Mouse (Mus musculus) limb, embryonic 11.5 days (tissue): ENCODE results near the gene Cnpy2. TPM values are rescaled to one million over a fixed set of nuclear protein-coding genes. Genes with fewer than 3 reads are reported as not detected.

Experiments used
- ATAC-seq: fragments of 200-750 bp; cut with Nextera tagmentation; 2 replicates; pipeline ENCODE4 v1.8.0; 2017; ENCODE audit warnings: low read depth; ENCODE audit not compliant: insufficient number of reproducible peaks, low FRiP score, low TSS enrichment
- DNase-seq: peaks from one replicate; pipeline ENCODE4 v3.0.0-alpha.2; 2015; ENCODE audit warnings: low spot score
- H3K27ac ChIP-seq: fragments of 300-500 bp; sonication (generic); replicated peaks from 2 replicates; pipeline ENCODE4 v1.5.1; 2014; ENCODE audit warnings: low read depth, mild to moderate bottlenecking, low read length
- H3K27me3 ChIP-seq: fragments of 300-500 bp; sonication (generic); 2 replicates; pipeline ENCODE4 v1.6.1; 2014; ENCODE audit warnings: mild to moderate bottlenecking, low read length, mixed read lengths; ENCODE audit not compliant: control insufficient read depth, insufficient read depth
- H3K36me3 ChIP-seq: fragments of 300-500 bp; sonication (generic); 2 replicates; pipeline ENCODE4 v1.6.1; 2014; ENCODE audit warnings: mild to moderate bottlenecking, low read length, moderate library complexity, mixed read lengths; ENCODE audit not compliant: control insufficient read depth, insufficient read depth
- H3K4me1 ChIP-seq: fragments of 300-500 bp; sonication (generic); 2 replicates; pipeline ENCODE4 v1.6.1; 2014; ENCODE audit warnings: low read length, mixed read lengths; ENCODE audit not compliant: control insufficient read depth, insufficient read depth
- H3K4me2 ChIP-seq: fragments of 300-500 bp; sonication (generic); 2 replicates; pipeline ENCODE4 v1.6.1; 2014; ENCODE audit warnings: low read depth, mild to moderate bottlenecking, moderate library complexity; ENCODE audit not compliant: severe bottlenecking
- H3K4me3 ChIP-seq: fragments of 300-500 bp; sonication (generic); 2 replicates; pipeline ENCODE4 v1.5.1; 2014; ENCODE audit warnings: low read depth, low read length
- H3K9ac ChIP-seq: fragments of 300-500 bp; sonication (generic); 2 replicates; pipeline ENCODE4 v1.6.1; 2014; ENCODE audit warnings: mild to moderate bottlenecking, low read length
- H3K9me3 ChIP-seq: fragments of 300-500 bp; sonication (generic); 2 replicates; pipeline ENCODE4 v1.6.1; 2016; ENCODE audit warnings: low read length; ENCODE audit not compliant: control insufficient read depth
- WGBS: fragments of 180-500 bp; shearing (Covaris S2); extraction: QIAGEN DNeasy Blood & Tissue Kit; methylation state at CpG from one replicate; pipeline ENCODE4 v1.1.7; 2014; 5-methylcytosine and 5-hydroxymethylcytosine counted together
- polyA plus RNA-seq: library from polyadenylated mRNA; unstranded; fragments of >200 nt; fragmentation: Nextera tagmentation; extraction: Ambion mirVana; gene quantifications from 2 replicates; pipeline ENCODE4 v1.2.1, GENCODE M21; 2014

The Cnpy2 gene
- polyA plus RNA-seq, 1 experiment from 2014 or later = 351 TPM

DNA sequence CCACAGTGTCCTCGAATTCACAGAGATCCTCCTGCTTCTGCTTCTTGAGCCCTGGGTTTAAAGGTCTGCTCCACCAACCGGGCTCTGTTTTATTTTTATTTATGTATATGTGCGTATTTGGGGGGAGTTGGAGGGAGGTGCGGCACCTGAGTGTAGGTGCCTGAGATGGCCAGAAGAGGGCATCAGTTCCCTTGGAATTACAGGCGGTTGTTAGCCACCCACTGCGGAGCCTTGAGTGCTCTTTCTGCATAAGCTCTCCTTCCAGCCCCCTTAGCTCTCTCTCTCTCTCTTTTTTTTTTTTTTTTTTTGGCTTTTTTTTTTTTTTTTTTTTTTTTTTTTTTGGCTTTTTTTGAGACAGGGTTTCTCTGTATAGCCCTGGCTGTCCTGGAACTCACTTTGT lies 52.1 kb downstream of the Cnpy2 start:
- H3K4me2 ChIP-seq = no peak overlapping the region
- H3K4me1 ChIP-seq = peaks cover 16% of the 10 kb centered on the region; the same call in 1 of the 2 replicates
- no peak overlapping the region for H3K9ac ChIP-seq
- H3K4me3 ChIP-seq = no peak overlapping the region
- H3K27ac ChIP-seq = no peak overlapping the region
- ATAC-seq (no peak), DNase-seq (no peak)
- H3K36me3 ChIP-seq = peaks cover 2% of the 10 kb centered on the region; the same call in 1 of the 2 replicates
- WGBS = 80% methylated on average over 6 of the region's 6 CpGs
- no peaks in the 10 kb centered on the region for H3K27me3 ChIP-seq
- H3K9me3 ChIP-seq = no peaks in the 10 kb centered on the region

- peak overlapping the region; percentile 100 for H3K4me3 ChIP-seq
- H3K9me3 ChIP-seq = no peaks in the 10 kb centered on the region
- H3K9ac ChIP-seq = peak overlapping the region; percentile 98
- peak overlapping the region; percentile 78 for H3K4me2 ChIP-seq
- H3K36me3 ChIP-seq = peaks cover 11% of the 10 kb centered on the region
- DNase-seq (no peak), ATAC-seq (no peak)
- H3K4me1 ChIP-seq = peaks cover 16% of the 10 kb centered on the region; the same call in 1 of the 2 replicates
- peak overlapping the region; percentile 95 for H3K27ac ChIP-seq
- H3K27me3 ChIP-seq = no peaks in the 10 kb centered on the region
- WGBS = 54% methylated on average over 4 of the region's 4 CpGs
Measured at GRCm38 (mm10) chr10:128376099-128376454, 53.8 kb downstream of the Cnpy2 start.

DNA sequence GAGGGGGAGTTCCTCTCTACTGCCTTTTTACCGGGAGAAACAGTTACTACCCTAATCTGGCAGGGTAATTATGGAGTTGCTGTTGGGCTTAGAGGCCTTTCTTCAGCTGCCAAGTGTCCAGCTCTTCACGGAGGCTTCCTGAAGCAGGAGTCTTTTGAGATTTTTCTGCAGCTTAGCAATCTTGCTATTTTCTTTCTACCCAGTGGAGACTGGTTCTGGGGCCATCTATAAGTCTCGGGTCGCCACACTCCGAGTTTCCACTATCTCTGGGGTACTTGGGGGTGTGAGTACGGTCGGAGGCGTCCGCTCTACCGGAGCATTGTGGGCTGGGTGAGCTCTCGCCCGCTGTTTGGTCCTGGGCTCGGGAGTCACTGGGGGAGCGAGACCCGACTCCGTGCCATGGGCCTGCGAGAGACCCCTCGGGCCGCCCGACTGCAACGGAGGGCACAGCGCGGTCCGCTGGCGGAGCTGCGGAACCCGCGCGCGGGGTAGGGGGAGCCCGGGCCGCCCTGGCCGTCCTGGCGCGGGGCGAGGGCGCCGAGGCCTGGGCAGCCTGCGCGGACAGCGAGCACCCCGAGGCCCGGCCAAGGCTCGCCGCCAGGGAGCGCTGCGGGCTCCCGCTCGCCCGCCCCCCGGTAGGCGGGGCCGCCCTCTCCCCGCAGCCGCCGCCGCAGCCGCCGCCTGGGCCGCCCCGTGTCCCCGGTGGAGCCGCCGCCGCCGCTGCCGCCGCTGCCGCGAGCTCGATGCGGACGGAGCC lies 54.4 kb downstream of the Cnpy2 start, which contains the start of gene Ankrd52:
Gene Ankrd52 (plus strand): TSS at position 661 of the 757 bp plus-strand sequence.
- peak within 1 kb of the TSS; percentile 98 for H3K9ac ChIP-seq
- H3K4me1 ChIP-seq = peaks cover 16% of the 10 kb centered on the region; the same call in 1 of the 2 replicates
- under 1% methylated on average over 42 of the region's 73 CpGs for WGBS
- peak within 1 kb of the TSS; percentile 100 for H3K4me3 ChIP-seq
- H3K4me2 ChIP-seq = peak within 1 kb of the TSS; percentile 78
- H3K27ac ChIP-seq = peak within 1 kb of the TSS; percentile 95
- peaks cover 13% of the 10 kb centered on the region for H3K36me3 ChIP-seq
- DNase-seq (peak; percentile 84), ATAC-seq (peak; percentile 90)
- no peaks in the 10 kb centered on the region for H3K9me3 ChIP-seq
- no peaks in the 10 kb centered on the region for H3K27me3 ChIP-seq

Other genes starting within 250 kb of the Cnpy2 start
- 2,292 and 2,394 TPM in 2 replicates for gene Atp5b, start 239.2 kb upstream of the Cnpy2 start, polyA plus RNA-seq
- gene Baz2a, start 230.9 kb upstream of the Cnpy2 start, polyA plus RNA-seq = 16.7 and 17.1 TPM in 2 replicates
- 25.2 and 29.8 TPM in 2 replicates for gene Rbms2, start 142.2 kb upstream of the Cnpy2 start, polyA plus RNA-seq
- gene Gls2, start 128.0 kb upstream of the Cnpy2 start, polyA plus RNA-seq = 1.6 and 1.9 TPM in 2 replicates
- gene Spryd4, start 110.7 kb upstream of the Cnpy2 start, polyA plus RNA-seq = 32.5 and 33.1 TPM in 2 replicates
- gene Mip, start 96.6 kb upstream of the Cnpy2 start, polyA plus RNA-seq = 0.32 and 0.41 TPM in 2 replicates
- 92.9 and 95.6 TPM in 2 replicates for gene Timeless, start 90.4 kb upstream of the Cnpy2 start, polyA plus RNA-seq
- 0.50 and 0.52 TPM in 2 replicates for gene Apon, start 68.4 kb upstream of the Cnpy2 start, polyA plus RNA-seq
- gene Apof, start 53.8 kb upstream of the Cnpy2 start, polyA plus RNA-seq = not detected in 2 replicates
- 12.0 and 14.0 TPM in 2 replicates for gene Stat2, start 51.9 kb upstream of the Cnpy2 start, polyA plus RNA-seq
- gene Il23a, start 23.7 kb upstream of the Cnpy2 start, polyA plus RNA-seq = not detected in 2 replicates
- gene Pan2, start 19.1 kb upstream of the Cnpy2 start, polyA plus RNA-seq = 37.5 and 38.7 TPM in 2 replicates
- 231 and 232 TPM in 2 replicates for gene Cs, start 15.3 kb downstream of the Cnpy2 start, polyA plus RNA-seq
- 8.5 and 11.0 TPM in 2 replicates for gene Coq10a, start 46.5 kb downstream of the Cnpy2 start, polyA plus RNA-seq
- 12.0 and 12.8 TPM in 2 replicates for gene Ankrd52, start 54.7 kb downstream of the Cnpy2 start, polyA plus RNA-seq
- 0.07 and 0.20 TPM in 2 replicates for gene Slc39a5, start 78.8 kb downstream of the Cnpy2 start, polyA plus RNA-seq
- 89.9 and 91.8 TPM in 2 replicates for gene Nabp2, start 89.0 kb downstream of the Cnpy2 start, polyA plus RNA-seq
- 34.3 and 34.6 TPM in 2 replicates for gene Rnf41, start 89.2 kb downstream of the Cnpy2 start, polyA plus RNA-seq
- 96.5 and 105 TPM in 2 replicates for gene Smarcc2, start 136.8 kb downstream of the Cnpy2 start, polyA plus RNA-seq
- gene Myl6, start 171.7 kb downstream of the Cnpy2 start, polyA plus RNA-seq = 656 and 696 TPM in 2 replicates
- gene Myl6b, start 176.2 kb downstream of the Cnpy2 start, polyA plus RNA-seq = 3.1 and 4.4 TPM in 2 replicates
- gene Esyt1, start 203.4 kb downstream of the Cnpy2 start, polyA plus RNA-seq = 7.6 and 8.9 TPM in 2 replicates
- gene Zc3h10, start 225.3 kb downstream of the Cnpy2 start, polyA plus RNA-seq = 15.3 and 19.4 TPM in 2 replicates
- 4,010 and 4,046 TPM in 2 replicates for gene Rpl41, start 226.8 kb downstream of the Cnpy2 start, polyA plus RNA-seq
- gene Pa2g4, start 243.5 kb downstream of the Cnpy2 start, polyA plus RNA-seq = 274 and 289 TPM in 2 replicates